Mouse (Mus musculus) hindbrain, embryonic 15.5 days (tissue): ENCODE results near the gene Dnajc6. TPM values are rescaled to one million over a fixed set of nuclear protein-coding genes. Genes with fewer than 3 reads are reported as not detected.
A peak's percentile ranks its signal among the peaks of the same experiment; 100 is the strongest.

ENCODE experiments used
- ATAC-seq: fragments of 200-750 bp; cut with Nextera tagmentation; 2 replicates; pipeline ENCODE4 v1.8.0; 2017; ENCODE audit warnings: low read depth, moderate number of reproducible peaks, moderate TSS enrichment; ENCODE audit not compliant: low FRiP score
- H3K27ac ChIP-seq: fragments of 300-500 bp; sonication (generic); replicated peaks from 2 replicates; pipeline ENCODE4 v1.5.1; 2015; ENCODE audit warnings: mild to moderate bottlenecking, inconsistent platforms
- H3K27me3 ChIP-seq: fragments of 300-500 bp; sonication (generic); 2 replicates; pipeline ENCODE4 v1.6.1; 2015; ENCODE audit warnings: control low read depth, inconsistent platforms
- H3K36me3 ChIP-seq: fragments of 300-500 bp; sonication (generic); 2 replicates; pipeline ENCODE4 v1.6.1; 2015; ENCODE audit warnings: control low read depth, inconsistent platforms
- H3K4me1 ChIP-seq: fragments of 300-500 bp; sonication (generic); replicated peaks from 2 replicates; pipeline ENCODE4 v1.6.1; 2015; ENCODE audit warnings: control low read depth, inconsistent platforms
- H3K4me2 ChIP-seq: fragments of 300-500 bp; sonication (generic); 2 replicates; pipeline ENCODE4 v1.6.1; 2015; ENCODE audit warnings: moderate library complexity, mild to moderate bottlenecking, inconsistent platforms
- H3K4me3 ChIP-seq: fragments of 300-500 bp; sonication (generic); 2 replicates; pipeline ENCODE4 v1.5.1; 2015; ENCODE audit warnings: mild to moderate bottlenecking, inconsistent platforms
- H3K9ac ChIP-seq: fragments of 300-500 bp; sonication (generic); 2 replicates; pipeline ENCODE4 v1.6.1; 2015; ENCODE audit warnings: inconsistent platforms
- H3K9me3 ChIP-seq: fragments of 300-500 bp; sonication (generic); 2 replicates; pipeline ENCODE4 v1.6.1; 2016; ENCODE audit warnings: control low read depth, inconsistent platforms
- WGBS: fragments of 180-500 bp; shearing (Covaris S2); methylation state at CpG from one replicate; pipeline ENCODE4 v1.1.7; 2015; 5-methylcytosine and 5-hydroxymethylcytosine counted together
- polyA plus RNA-seq: library from polyadenylated mRNA; unstranded; fragments of >200 nt; fragmentation: Nextera tagmentation; extraction: Ambion mirVana; gene quantifications from 2 replicates; pipeline ENCODE4 v1.2.1, GENCODE M21; 2015

Gene Dnajc6
- polyA plus RNA-seq, 1 experiment from 2014 or later: 60.4 TPM

GRCm38 (mm10) chr4:101508851-101509577 lies 12.6 kb downstream of the Dnajc6 start:
- H3K4me2 ChIP-seq: peak overlapping the region; percentile 81
- peak; percentile 70 for ATAC-seq
- H3K9ac ChIP-seq: peak overlapping the region; percentile 53
- H3K27me3 ChIP-seq: no peaks in the 10 kb centered on the region
- H3K9me3 ChIP-seq: no peaks in the 10 kb centered on the region
- H3K4me1 ChIP-seq: peaks cover 16% of the 10 kb centered on the region
- WGBS: 3% methylated on average over 30 of the region's 30 CpGs
- peak overlapping the region; percentile 72 for H3K27ac ChIP-seq
- H3K36me3 ChIP-seq: no peaks in the 10 kb centered on the region
- H3K4me3 ChIP-seq: peak overlapping the region; percentile 58

GRCm38 (mm10) chr4:101510111-101510903 lies 13.9 kb downstream of the Dnajc6 start:
- Histone ChIP-seq H3K4me3 (no peak overlapping the region), H3K27me3 (no peaks in the 10 kb centered on the region), H3K9ac (no peak overlapping the region), H3K9me3 (no peaks in the 10 kb centered on the region), H3K4me2 (peak overlapping the region; percentile 81), H3K4me1 (peaks cover 16% of the 10 kb centered on the region), H3K27ac (no peak overlapping the region), H3K36me3 (no peaks in the 10 kb centered on the region)
- WGBS: 81% methylated on average over 8 of the region's 8 CpGs
- ATAC-seq: no peak

GRCm38 (mm10) chr4:101510904-101511210 lies 14.4 kb downstream of the Dnajc6 start:
- Histone ChIP-seq H3K4me1 (peaks cover 16% of the 10 kb centered on the region), H3K4me3 (no peak overlapping the region), H3K27me3 (no peaks in the 10 kb centered on the region), H3K4me2 (no peak overlapping the region), H3K36me3 (no peaks in the 10 kb centered on the region), H3K9ac (no peak overlapping the region), H3K9me3 (no peaks in the 10 kb centered on the region), H3K27ac (no peak overlapping the region)
- 81% methylated on average over 5 of the region's 5 CpGs for WGBS
- no peak for ATAC-seq

GRCm38 (mm10) chr4:101511768-101512521 lies 15.5 kb downstream of the Dnajc6 start:
- no peak overlapping the region for H3K9ac ChIP-seq
- no peaks in the 10 kb centered on the region for H3K36me3 ChIP-seq
- no peak overlapping the region for H3K4me3 ChIP-seq
- no peaks in the 10 kb centered on the region for H3K27me3 ChIP-seq
- no peaks in the 10 kb centered on the region for H3K9me3 ChIP-seq
- no peak overlapping the region for H3K4me2 ChIP-seq
- H3K27ac ChIP-seq: no peak overlapping the region
- H3K4me1 ChIP-seq: peaks cover 16% of the 10 kb centered on the region
- no peak for ATAC-seq
- WGBS: 91% methylated on average over 5 of the region's 5 CpGs

- Histone ChIP-seq H3K4me3 (no peak overlapping the region), H3K9ac (no peak overlapping the region), H3K4me2 (no peak overlapping the region), H3K4me1 (peaks cover 11% of the 10 kb centered on the region), H3K27me3 (no peaks in the 10 kb centered on the region), H3K9me3 (no peaks in the 10 kb centered on the region), H3K36me3 (no peaks in the 10 kb centered on the region), H3K27ac (no peak overlapping the region)
- WGBS: 93% methylated on average over 3 of the region's 3 CpGs
- no peak for ATAC-seq
These were observed 16.8 kb downstream of the Dnajc6 start for GRCm38 (mm10) chr4:101513251-101513650.

- Histone ChIP-seq H3K9ac (no peak overlapping the region), H3K4me2 (no peak overlapping the region), H3K4me1 (no peaks in the 10 kb centered on the region), H3K4me3 (no peak overlapping the region), H3K36me3 (no peaks in the 10 kb centered on the region), H3K27ac (no peak overlapping the region), H3K27me3 (no peaks in the 10 kb centered on the region), H3K9me3 (no peaks in the 10 kb centered on the region)
- WGBS: 93% methylated on average over 14 of the region's 14 CpGs
- no peak for ATAC-seq
These were observed 19.4 kb downstream of the Dnajc6 start for GRCm38 (mm10) chr4:101515853-101516252.

GRCm38 (mm10) chr4:101516434-101517168 lies 20.2 kb downstream of the Dnajc6 start:
- Histone ChIP-seq H3K9ac (no peak overlapping the region), H3K9me3 (no peaks in the 10 kb centered on the region), H3K4me2 (no peak overlapping the region), H3K4me3 (no peak overlapping the region), H3K4me1 (no peaks in the 10 kb centered on the region), H3K27ac (no peak overlapping the region), H3K36me3 (no peaks in the 10 kb centered on the region), H3K27me3 (no peaks in the 10 kb centered on the region)
- ATAC-seq: no peak
- WGBS: 86% methylated on average over 17 of the region's 17 CpGs

GRCm38 (mm10) chr4:101531901-101532300 lies 35.5 kb downstream of the Dnajc6 start:
- Histone ChIP-seq H3K4me3 (no peak overlapping the region), H3K36me3 (peaks cover 10% of the 10 kb centered on the region; the same call in 1 of the 2 replicates), H3K9me3 (no peaks in the 10 kb centered on the region), H3K4me1 (no peaks in the 10 kb centered on the region), H3K27me3 (no peaks in the 10 kb centered on the region), H3K4me2 (no peak overlapping the region), H3K27ac (no peak overlapping the region), H3K9ac (no peak overlapping the region)
- ATAC-seq: no peak
- WGBS: 83% methylated on average over 4 of the region's 4 CpGs

- H3K4me3 ChIP-seq: no peak overlapping the region
- no peak overlapping the region for H3K9ac ChIP-seq
- no peaks in the 10 kb centered on the region for H3K36me3 ChIP-seq
- WGBS: 74% methylated on average over 4 of the region's 4 CpGs
- no peaks in the 10 kb centered on the region for H3K9me3 ChIP-seq
- ATAC-seq: no peak
- no peaks in the 10 kb centered on the region for H3K4me1 ChIP-seq
- H3K27ac ChIP-seq: no peak overlapping the region
- H3K4me2 ChIP-seq: no peak overlapping the region
- no peaks in the 10 kb centered on the region for H3K27me3 ChIP-seq
These were observed 44.1 kb downstream of the Dnajc6 start for GRCm38 (mm10) chr4:101540516-101540915.

GRCm38 (mm10) chr4:101549958-101550591 lies 53.6 kb downstream of the Dnajc6 start:
- Histone ChIP-seq H3K36me3 (no peaks in the 10 kb centered on the region), H3K9me3 (no peaks in the 10 kb centered on the region), H3K4me1 (peaks cover 39% of the 10 kb centered on the region), H3K4me3 (peak overlapping the region; percentile 66), H3K4me2 (peak overlapping the region; percentile 68), H3K27me3 (no peaks in the 10 kb centered on the region), H3K27ac (peak overlapping the region; percentile 96), H3K9ac (peak overlapping the region; percentile 83)
- WGBS: under 1% methylated on average over 33 of the region's 33 CpGs
- ATAC-seq: peak; percentile 84

- Histone ChIP-seq H3K27ac (peak overlapping the region; percentile 96), H3K4me1 (peaks cover 39% of the 10 kb centered on the region), H3K9me3 (no peaks in the 10 kb centered on the region), H3K4me2 (peak overlapping the region; percentile 68), H3K4me3 (peak overlapping the region; percentile 66), H3K36me3 (no peaks in the 10 kb centered on the region), H3K27me3 (no peaks in the 10 kb centered on the region), H3K9ac (peak overlapping the region; percentile 83)
- WGBS: 0% methylated on average over 33 of the region's 33 CpGs
- ATAC-seq: peak; percentile 80
These were observed 54.3 kb downstream of the Dnajc6 start for GRCm38 (mm10) chr4:101550671-101551161.
